In genomic region chr11:46310647-46311063, GRCm38 (mm10) we compare ENCODE assay signal across 8 mouse cellular contexts. TPM values are rescaled to one million over a fixed set of nuclear protein-coding genes. Genes with fewer than 3 reads are reported as not detected.
DNase-seq lines count a peak whose midpoint lies in the region; ATAC-seq and TF ChIP-seq lines count a peak whose summit lies in the region.

No protein-coding gene starts in this region.

- no peak for TF ChIP-seq POLR2A in MEL (IDR thresholded peaks at IDR 0.05; ENCODE audit: control insufficient read depth in 1 of 2, insufficient read depth in 1 of 2, low read depth in 1 of 2, low read length in 2 of 2, poor library complexity in 1 of 2)

- TF ChIP-seq EP300 in MEL (IDR thresholded peaks at IDR 0.05; ENCODE audit: low read depth in 1 of 2, low read length in 2 of 2), result no peak

- no peak for TF ChIP-seq RAD21 in MEL (IDR thresholded peaks at IDR 0.05; ENCODE audit: low read depth, low read length)

- H3K9ac ChIP-seq in intestine, embryonic 14.5 days (ENCODE audit: low read length), result no peak overlapping the region
- H3K9ac ChIP-seq in intestine, postnatal 0 days (ENCODE audit: low read depth, low read length), result no peak overlapping the region
- no peak overlapping the region; the same call in none of the 2 replicates for H3K9ac ChIP-seq in MEL (ENCODE audit: control insufficient read depth, low read depth, low read length, poor library complexity, severe bottlenecking)
- peak overlapping the region; percentile 89 for H3K9ac ChIP-seq in hindbrain, embryonic 12.5 days
- peak overlapping the region; percentile 99 for H3K9ac ChIP-seq in midbrain, embryonic 14.5 days (replicated peaks; ENCODE audit: low read length)

- H3K27ac ChIP-seq in intestine, embryonic 14.5 days (ENCODE audit: low read depth), result no peak overlapping the region
- H3K27ac ChIP-seq in intestine, postnatal 0 days (ENCODE audit: low read depth, low read length), result no peak overlapping the region
- H3K27ac ChIP-seq in MEL (ENCODE audit: control insufficient read depth, low read depth, low read length), result peak overlapping the region; percentile 14; the same call in 1 of the 2 replicates
- H3K27ac ChIP-seq in hindbrain, embryonic 12.5 days, result peak overlapping the region; percentile 90
- peak overlapping the region; percentile 94 for H3K27ac ChIP-seq in midbrain, embryonic 14.5 days (replicated peaks; ENCODE audit: low read depth, low read length)

- no peaks in the 10 kb centered on the region for H3K27me3 ChIP-seq in intestine, embryonic 14.5 days (replicated peaks; ENCODE audit: control insufficient read depth, insufficient read depth, low read length)
- peaks cover 11% of the 10 kb centered on the region for H3K27me3 ChIP-seq in intestine, postnatal 0 days (replicated peaks; ENCODE audit: control insufficient read depth, insufficient read depth, low read length)
- H3K27me3 ChIP-seq in MEL (ENCODE audit: control insufficient read depth in 1 of 2, insufficient read depth in 2 of 2, low read length in 2 of 2), result peaks cover 0 to 2% of the 10 kb centered on the region in 2 experiments; a peak in 1 of 4 replicates
- H3K27me3 ChIP-seq in hindbrain, embryonic 12.5 days, result no peaks in the 10 kb centered on the region
- no peaks in the 10 kb centered on the region for H3K27me3 ChIP-seq in midbrain, embryonic 14.5 days (ENCODE audit: control insufficient read depth, insufficient read depth, low read length)

- peaks cover 2% of the 10 kb centered on the region; the same call in 1 of the 2 replicates for H3K79me2 ChIP-seq in MEL (ENCODE audit: control insufficient read depth, insufficient read depth, low read length, poor library complexity)

- DNase-seq in intestine, embryonic 14.5 days (ENCODE audit: low spot score), result no peak
- no peak for DNase-seq in MEL (ENCODE audit: low read depth, low spot score)
- peak; percentile 64 for DNase-seq in midbrain, embryonic 14.5 days
- DNase-seq in adrenal gland, postnatal 10 days, result no peak
- DNase-seq in layer of hippocampus, adult 9-11 months, result no peak
- no peak for DNase-seq in cerebellum, adult 9-11 months

- TF ChIP-seq CTCF in intestine, postnatal 0 days (IDR thresholded peaks at IDR 0.05; ENCODE audit: low read depth), result no peak
- no peak for TF ChIP-seq CTCF in MEL (IDR thresholded peaks at IDR 0.05 in 2 of 3, conservative IDR thresholded peaks at IDR 0.05 in 1 of 3; ENCODE audit: control insufficient read depth in 1 of 3, insufficient read depth in 1 of 3, low read depth in 2 of 3, low read length in 3 of 3, poor library complexity in 1 of 3, severe bottlenecking in 1 of 3)

- no peaks in the 10 kb centered on the region for H3K36me3 ChIP-seq in intestine, embryonic 14.5 days (ENCODE audit: control insufficient read depth, insufficient read depth, low read length)
- no peaks in the 10 kb centered on the region for H3K36me3 ChIP-seq in intestine, postnatal 0 days (ENCODE audit: control insufficient read depth, insufficient read depth)
- peaks cover 0 to 10% of the 10 kb centered on the region in 2 experiments; a peak in 2 of 4 replicates for H3K36me3 ChIP-seq in MEL (ENCODE audit: control insufficient read depth in 1 of 2, insufficient read depth in 2 of 2, low read length in 2 of 2)
- H3K36me3 ChIP-seq in hindbrain, embryonic 12.5 days, result 0 out of 2 replicates have a peak, but pooled peaks cover 3% of the 10 kb centered on the region
- H3K36me3 ChIP-seq in midbrain, embryonic 14.5 days (ENCODE audit: control insufficient read depth, insufficient read depth, low read length), result no peaks in the 10 kb centered on the region

- H3K9me3 ChIP-seq in intestine, embryonic 14.5 days (ENCODE audit: control insufficient read depth, low read length), result no peaks in the 10 kb centered on the region
- H3K9me3 ChIP-seq in intestine, postnatal 0 days (ENCODE audit: control insufficient read depth), result no peaks in the 10 kb centered on the region
- H3K9me3 ChIP-seq in MEL (replicated peaks; ENCODE audit: insufficient read depth, low read length), result no peaks in the 10 kb centered on the region
- no peaks in the 10 kb centered on the region for H3K9me3 ChIP-seq in hindbrain, embryonic 12.5 days (replicated peaks)
- no peaks in the 10 kb centered on the region for H3K9me3 ChIP-seq in midbrain, embryonic 14.5 days (ENCODE audit: control insufficient read depth, low read length)

- ATAC-seq in intestine, embryonic 14.5 days (replicated peaks; ENCODE audit: low FRiP score, low TSS enrichment, low read depth), result no peak
- ATAC-seq in intestine, postnatal 0 days, result no peak
- no peak; the same call in 1 of the 2 replicates for ATAC-seq in hindbrain, embryonic 12.5 days (ENCODE audit: low FRiP score)
- ATAC-seq in midbrain, embryonic 14.5 days (ENCODE audit: low FRiP score, low TSS enrichment), result peak; percentile 15; the same call in 1 of the 2 replicates

- H3K4me2 ChIP-seq in intestine, embryonic 14.5 days (ENCODE audit: low read length), result peak overlapping the region; percentile 98; the same call in 1 of the 2 replicates
- H3K4me2 ChIP-seq in intestine, postnatal 0 days (replicated peaks; ENCODE audit: low read depth), result no peak overlapping the region
- H3K4me2 ChIP-seq in hindbrain, embryonic 12.5 days (replicated peaks), result peak overlapping the region; percentile 68
- peak overlapping the region; percentile 78 for H3K4me2 ChIP-seq in midbrain, embryonic 14.5 days (ENCODE audit: low read length)

- WGBS in intestine, embryonic 14.5 days, result 63% methylated on average over 5 of the region's 5 CpGs
- 76% methylated on average over 5 of the region's 5 CpGs for WGBS in intestine, postnatal 0 days
- whole genome bisulfite sequencing in hindbrain, embryonic 12.5 days, result 53% methylated on average over 5 of the region's 5 CpGs
- WGBS in midbrain, embryonic 14.5 days, result 33% methylated on average over 5 of the region's 5 CpGs

- 0 out of 2 replicates have a peak, but pooled peaks cover 7% of the 10 kb centered on the region for H3K4me1 ChIP-seq in intestine, embryonic 14.5 days (replicated peaks; ENCODE audit: control insufficient read depth, insufficient read depth, low read length)
- H3K4me1 ChIP-seq in intestine, postnatal 0 days (replicated peaks; ENCODE audit: control insufficient read depth, insufficient read depth, low read length), result no peaks in the 10 kb centered on the region
- peaks cover 0 to 22% of the 10 kb centered on the region in 2 experiments; a peak in 3 of 4 replicates for H3K4me1 ChIP-seq in MEL (ENCODE audit: control insufficient read depth in 1 of 2, insufficient read depth in 2 of 2, low read length in 2 of 2)
- H3K4me1 ChIP-seq in hindbrain, embryonic 12.5 days, result peaks cover 37% of the 10 kb centered on the region
- H3K4me1 ChIP-seq in midbrain, embryonic 14.5 days (ENCODE audit: control insufficient read depth, insufficient read depth, low read length), result peaks cover 23% of the 10 kb centered on the region

- H3K4me3 ChIP-seq in intestine, embryonic 14.5 days (ENCODE audit: low read depth, low read length), result no peak overlapping the region
- H3K4me3 ChIP-seq in intestine, postnatal 0 days (ENCODE audit: low read depth, low read length), result no peak overlapping the region
- peak overlapping the region in 1 of 2 experiments; percentile 95; a peak in 3 of 4 replicates for H3K4me3 ChIP-seq in MEL (ENCODE audit: control insufficient read depth in 1 of 2, insufficient read depth in 1 of 2, low read depth in 2 of 2, low read length in 2 of 2)
- peak overlapping the region; percentile 70 for H3K4me3 ChIP-seq in hindbrain, embryonic 12.5 days
- H3K4me3 ChIP-seq in midbrain, embryonic 14.5 days (replicated peaks; ENCODE audit: low read depth, low read length), result peak overlapping the region; percentile 93

TF ChIP-seq in MEL, 35 proteins besides CTCF, POLR2A, EP300 and RAD21:
- 0 out of 2 replicates have a peak, but pooled peaks have one; percentile 26 for TF ChIP-seq GATA1 (IDR thresholded peaks at IDR 0.05; ENCODE audit: low read depth, low read length)
- no peak for TF ChIP-seq CHD1 (IDR thresholded peaks at IDR 0.05; ENCODE audit: low read depth, low read length)

RNA-seq across cellular contexts. Expression of gene Cyfip2, which starts 2.0 kb away (rescaled TPM):
- polyA plus RNA-seq in intestine, embryonic 14.5 days (2014; fragmentation: Nextera tagmentation; extraction: Ambion mirVana), result 13.4 and 15.0 TPM in 2 replicates
- polyA plus RNA-seq in intestine, postnatal 0 days (2015; fragmentation: Nextera tagmentation; extraction: Ambion mirVana), result 1.9 and 2.0 TPM in 2 replicates
- total RNA-seq in MEL (2012; rRNA removed), result 9.9 and 13.7 TPM in 2 replicates
- 10 to 100 TPM; 18.9 to 31.8 TPM for polyA plus RNA-seq in MEL (2012; ENCODE audit: insufficient read depth in 1 of 2, insufficient read length in 2 of 2, low read depth in 1 of 2, low replicate concordance in 2 of 2, missing spikeins in 1 of 2)
- 65.1 and 68.3 TPM in 2 replicates for polyA plus RNA-seq in hindbrain, embryonic 12.5 days (2016; fragmentation: Nextera tagmentation; extraction: Ambion mirVana)
- polyA plus RNA-seq in midbrain, embryonic 14.5 days (2014; fragmentation: Nextera tagmentation; extraction: Ambion mirVana), result 96.1 and 112 TPM in 2 replicates
- total RNA-seq in adrenal gland, postnatal 10 days (2021), result 10 to 100 TPM; 35.4 to 39.7 TPM

Comparison
In these comparisons a context has a peak if more than half of its experiments do, and no peak if none do; other contexts are left out.
1. H3K27ac ChIP-seq: peak in MEL (single experiment), hindbrain, embryonic 12.5 days (single experiment) and midbrain, embryonic 14.5 days (single experiment); none in intestine, embryonic 14.5 days (single experiment) and intestine, postnatal 0 days (single experiment).
2. H3K4me3 ChIP-seq: peak in hindbrain, embryonic 12.5 days (single experiment) and midbrain, embryonic 14.5 days (single experiment); none in intestine, embryonic 14.5 days (single experiment) and intestine, postnatal 0 days (single experiment).
3. H3K9ac ChIP-seq: peak in hindbrain, embryonic 12.5 days (single experiment) and midbrain, embryonic 14.5 days (single experiment); none in intestine, embryonic 14.5 days (single experiment), intestine, postnatal 0 days (single experiment) and MEL (single experiment).